Comparison of ENCODE assay signal across 19 mouse cellular contexts in genomic region chr19:3359841-3360588, GRCm38 (mm10). TPM values are rescaled to one million over a fixed set of nuclear protein-coding genes. Genes with fewer than 3 reads are reported as not detected.
DNase-seq lines count a peak whose midpoint lies in the region; ATAC-seq and TF ChIP-seq lines count a peak whose summit lies in the region.
"Had no signal": no experiment of that assay in that cellular context is flagged by ENCODE, and none has a peak within 500 bp of the region (broad histone marks: within the 10 kb centered on the region; RNA-seq: fewer than 3 reads in every experiment).

No protein-coding gene starts in this region.

- WGBS in macrophage (ENCODE audit: missing documents): 4% methylated on average over 13 of the region's 13 CpGs
- 91% methylated on average over 13 of the region's 13 CpGs for WGBS in forebrain, embryonic 12.5 days

- no peak for TF ChIP-seq POLR2A in testis, adult 2 months (IDR thresholded peaks at IDR 0.05; ENCODE audit: control insufficient read depth, low read depth, low read length)

- no peaks in the 10 kb centered on the region for H3K27me3 ChIP-seq in testis, adult 2 months (ENCODE audit: control insufficient read depth, insufficient read depth, low read length)
- no peaks in the 10 kb centered on the region for H3K27me3 ChIP-seq in forebrain, embryonic 12.5 days
- H3K27me3 ChIP-seq: intestine, embryonic 15.5 days had no signal

- DNase-seq in frontal cortex, postnatal 25 days (ENCODE audit: low spot score in 2 of 2): no peak
- DNase-seq in testis, postnatal 10 days (ENCODE audit: low spot score): no peak
- DNase-seq in kidney, adult 9 months: no peak
- DNase-seq in kidney, postnatal 36 days: no peak
- DNase-seq: adrenal gland, postnatal 14 days; cerebellum, adult 11 months; forebrain, postnatal 0 days; gastrocnemius, postnatal 14 days; heart, postnatal 14 days; kidney, postnatal 14 days; right cerebral cortex, postnatal 25 days; thymus, postnatal 14 days had no signal

- H3K4me2 ChIP-seq in forebrain, embryonic 12.5 days: no peak overlapping the region
- H3K4me2 ChIP-seq: intestine, embryonic 15.5 days; midbrain, embryonic 11.5 days had no signal

- H3K79me2 ChIP-seq in macrophage (ENCODE audit: inconsistent target): no peaks in the 10 kb centered on the region

- H3K36me3 ChIP-seq in testis, adult 2 months (ENCODE audit: control insufficient read depth, insufficient read depth, low read length): no peaks in the 10 kb centered on the region
- H3K36me3 ChIP-seq in macrophage (ENCODE audit: inconsistent target): peaks cover 65% of the 10 kb centered on the region
- 0 out of 2 replicates have a peak, but pooled peaks cover 2% of the 10 kb centered on the region for H3K36me3 ChIP-seq in forebrain, embryonic 12.5 days (replicated peaks)

- no peak overlapping the region for H3K9ac ChIP-seq in forebrain, embryonic 12.5 days
- H3K9ac ChIP-seq: forebrain, postnatal 0 days; intestine, embryonic 15.5 days had no signal

- no peak overlapping the region for H3K4me3 ChIP-seq in testis, adult 2 months (ENCODE audit: control insufficient read depth, low read depth, low read length)
- H3K4me3 ChIP-seq in macrophage (ENCODE audit: inconsistent target): peak overlapping the region; percentile 19
- no peak overlapping the region for H3K4me3 ChIP-seq in forebrain, embryonic 12.5 days (replicated peaks)
- H3K4me3 ChIP-seq: intestine, embryonic 15.5 days had no signal

- no peak for TF ChIP-seq CTCF in testis, adult 2 months (IDR thresholded peaks at IDR 0.05; ENCODE audit: control insufficient read depth, insufficient read depth, insufficient replicate concordance, low read depth, low read length)

- H3K4me1 ChIP-seq in testis, adult 2 months (ENCODE audit: control insufficient read depth, insufficient read depth, low read length): no peaks in the 10 kb centered on the region
- no peaks in the 10 kb centered on the region for H3K4me1 ChIP-seq in forebrain, embryonic 12.5 days
- H3K4me1 ChIP-seq: intestine, embryonic 15.5 days had no signal

- no peaks in the 10 kb centered on the region for H3K9me3 ChIP-seq in forebrain, embryonic 12.5 days
- H3K9me3 ChIP-seq: intestine, embryonic 15.5 days had no signal

- peak; percentile 27; the same call in 1 of the 2 replicates for ATAC-seq in frontal cortex, adult (ENCODE audit: low TSS enrichment)
- ATAC-seq in forebrain, embryonic 12.5 days (ENCODE audit: low FRiP score): no peak
- ATAC-seq: intestine, embryonic 15.5 days had no signal

- 0 out of 2 replicates have a peak overlapping the region, but pooled peaks have one; percentile 12 for H3K27ac ChIP-seq in testis, adult 2 months (ENCODE audit: control insufficient read depth, insufficient read depth, low read depth, low read length)
- H3K27ac ChIP-seq in macrophage: peak overlapping the region; percentile 76
- no peak overlapping the region for H3K27ac ChIP-seq in forebrain, embryonic 12.5 days
- H3K27ac ChIP-seq: intestine, embryonic 15.5 days had no signal

RNA-seq across cellular contexts. Expression of gene Tesmin, which starts 28.6 kb away (rescaled TPM):
- polyA plus RNA-seq in testis, adult 2 months (2012; rRNA removed): 134 and 150 TPM in 2 replicates
- 1 to 10 TPM in 15 of 26 experiments, under 1 TPM in 6, not detected in 5; 0.37 to 2.0 (median 1.3) TPM for total RNA-seq in macrophage (2018; cell fraction: chromatin; rRNA removed)
- 1 to 10 TPM in 1 of 26 experiments, under 1 TPM in 25; 0.33 to 1.1 (median 0.59) TPM for total RNA-seq in macrophage (2018; cell fraction: cytosol; rRNA removed)
- total RNA-seq in macrophage (2018; cell fraction: nucleus; rRNA removed): 1 to 10 TPM in 12 of 26 experiments, under 1 TPM in 12, not detected in 2; 0.24 to 2.4 (median 0.98) TPM
- polyA plus RNA-seq in macrophage (2018): 0.16 to 0.80 TPM (median 0.49 TPM) in 3 replicates
- 0.41 and 0.44 TPM in 2 replicates for polyA plus RNA-seq in forebrain, embryonic 12.5 days (2016; fragmentation: Nextera tagmentation; extraction: Ambion mirVana)

RNA-seq across cellular contexts. Expression of gene Cpt1a, which starts 37.9 kb away (rescaled TPM):
- 17.6 and 18.9 TPM in 2 replicates for polyA plus RNA-seq in testis, adult 2 months (2012; rRNA removed)
- 10 to 100 TPM in 24 of 26 experiments, 1 to 10 TPM in 2; 8.6 to 87.1 (median 48.0) TPM for total RNA-seq in macrophage (2018; cell fraction: chromatin; rRNA removed)
- total RNA-seq in macrophage (2018; cell fraction: cytosol; rRNA removed): 100 to 1,000 TPM in 1 of 26 experiments, 10 to 100 TPM in 25; 54.2 to 105 (median 76.0) TPM
- 10 to 100 TPM; 30.6 to 80.4 (median 49.2) TPM for total RNA-seq in macrophage (2018; cell fraction: nucleus; rRNA removed)
- 64.9 to 112 TPM (median 73.6 TPM) in 3 replicates for polyA plus RNA-seq in macrophage (2018)
- polyA plus RNA-seq in forebrain, embryonic 12.5 days (2016; fragmentation: Nextera tagmentation; extraction: Ambion mirVana): 11.7 and 14.4 TPM in 2 replicates

RNA-seq across cellular contexts. Expression of gene Gal, which starts 54.3 kb away (rescaled TPM):
- polyA plus RNA-seq in testis, adult 2 months (2012; rRNA removed): 0.72 and 0.90 TPM in 2 replicates
- total RNA-seq in macrophage (2018; cell fraction: chromatin; rRNA removed): not detected
- total RNA-seq in macrophage (2018; cell fraction: cytosol; rRNA removed): under 1 TPM in 18 of 26 experiments, not detected in 8; 0.20 to 0.65 (median 0.33) TPM
- under 1 TPM in 1 of 26 experiments, not detected in 25; 0.91 TPM for total RNA-seq in macrophage (2018; cell fraction: nucleus; rRNA removed)
- polyA plus RNA-seq in macrophage (2018): not detected in 3 replicates
- polyA plus RNA-seq in forebrain, embryonic 12.5 days (2016; fragmentation: Nextera tagmentation; extraction: Ambion mirVana): 1.1 and 2.0 TPM in 2 replicates
- total RNA-seq: heart, postnatal 14 days had no signal
- polyA plus RNA-seq: liver, embryonic 16.5 days had no signal

Comparison
In these comparisons a context has a peak if more than half of its experiments do, and no peak if none do; other contexts are left out.
1. RNA of gene Tesmin, which starts 28.6 kb away (polyA plus RNA-seq): 134 to 150 TPM in testis, adult 2 months; 0.41 to 0.44 TPM in forebrain, embryonic 12.5 days and 0.16 to 0.80 TPM in macrophage; every median in the first group is over 10 times any median in the second.